Mouse (Mus musculus) neural tube, embryonic 12.5 days (tissue): ENCODE data around the gene Olfr1014. TPM values are rescaled to one million over a fixed set of nuclear protein-coding genes. Genes with fewer than 3 reads are reported as not detected.

Source experiments
- ATAC-seq: fragments of 200-750 bp; cut with Nextera tagmentation; 2 replicates; pipeline ENCODE4 v1.8.0; 2017; ENCODE audit warnings: low read depth, mild to moderate bottlenecking, moderate TSS enrichment, moderate library complexity; ENCODE audit not compliant: low FRiP score
- H3K27ac ChIP-seq: fragments of 300-500 bp; sonication (generic); 2 replicates; pipeline ENCODE4 v1.5.1; 2016
- H3K27me3 ChIP-seq: fragments of 300-500 bp; sonication (generic); replicated peaks from 2 replicates; pipeline ENCODE4 v1.6.1; 2016; ENCODE audit warnings: mild to moderate bottlenecking
- H3K36me3 ChIP-seq: fragments of 300-500 bp; sonication (generic); 2 replicates; pipeline ENCODE4 v1.6.1; 2016; ENCODE audit warnings: mild to moderate bottlenecking
- H3K4me1 ChIP-seq: fragments of 300-500 bp; sonication (generic); 2 replicates; pipeline ENCODE4 v1.6.1; 2016
- H3K4me2 ChIP-seq: fragments of 300-500 bp; sonication (generic); replicated peaks from 2 replicates; pipeline ENCODE4 v1.6.1; 2016; ENCODE audit warnings: mild to moderate bottlenecking
- H3K4me3 ChIP-seq: fragments of 300-500 bp; sonication (generic); 2 replicates; pipeline ENCODE4 v1.5.1; 2016
- H3K9ac ChIP-seq: fragments of 300-500 bp; sonication (generic); 2 replicates; pipeline ENCODE4 v1.6.1; 2016; ENCODE audit warnings: mild to moderate bottlenecking
- H3K9me3 ChIP-seq: fragments of 300-500 bp; sonication (generic); 2 replicates; pipeline ENCODE4 v1.6.1; 2016; ENCODE audit warnings: mild to moderate bottlenecking
- WGBS: fragments of 180-500 bp; shearing (Covaris S2); methylation state at CpG from one replicate; pipeline ENCODE4 v1.1.7; 2016; 5-methylcytosine and 5-hydroxymethylcytosine counted together
- polyA plus RNA-seq: library from polyadenylated mRNA; unstranded; fragments of >200 nt; fragmentation: Nextera tagmentation; extraction: Ambion mirVana; gene quantifications from 2 replicates; pipeline ENCODE4 v1.2.1, GENCODE M21; 2016

Gene Olfr1014
- not detected in 2 replicates for polyA plus RNA-seq

- H3K4me1 ChIP-seq: no peaks in the 10 kb centered on the region
- no peaks in the 10 kb centered on the region for H3K27me3 ChIP-seq
- no peak for ATAC-seq
- H3K36me3 ChIP-seq: no peaks in the 10 kb centered on the region
- H3K4me2 ChIP-seq: no peak within 1 kb of the TSS
- H3K27ac ChIP-seq: no peak within 1 kb of the TSS
- H3K4me3 ChIP-seq: no peak within 1 kb of the TSS
- no peaks in the 10 kb centered on the region for H3K9me3 ChIP-seq
- H3K9ac ChIP-seq: no peak within 1 kb of the TSS
These were observed at the start of gene Olfr1014 for GRCm38 (mm10) chr2:85772413-85772812. Gene Olfr1014 (plus strand): TSS chr2:85772713.

- H3K9ac ChIP-seq: no peak overlapping the region
- no peak overlapping the region for H3K27ac ChIP-seq
- ATAC-seq: no peak
- no peaks in the 10 kb centered on the region for H3K9me3 ChIP-seq
- H3K4me1 ChIP-seq: no peaks in the 10 kb centered on the region
- no peaks in the 10 kb centered on the region for H3K27me3 ChIP-seq
- no peak overlapping the region for H3K4me3 ChIP-seq
- 11% methylated on average over 3 of the region's 3 CpGs for WGBS
- H3K36me3 ChIP-seq: no peaks in the 10 kb centered on the region
- no peak overlapping the region for H3K4me2 ChIP-seq
These were observed 46.7 kb upstream of the Olfr1014 start for GRCm38 (mm10) chr2:85725793-85726192.

- Histone ChIP-seq H3K4me2 (no peak overlapping the region), H3K9me3 (no peaks in the 10 kb centered on the region), H3K9ac (no peak overlapping the region), H3K27me3 (no peaks in the 10 kb centered on the region), H3K4me1 (no peaks in the 10 kb centered on the region), H3K27ac (no peak overlapping the region), H3K36me3 (no peaks in the 10 kb centered on the region), H3K4me3 (no peak overlapping the region)
- ATAC-seq: no peak
- 87% methylated on average over 4 of the region's 4 CpGs for WGBS
These were observed 18.7 kb upstream of the Olfr1014 start for GRCm38 (mm10) chr2:85753822-85754221.

GRCm38 (mm10) chr2:85762666-85763065, 9.8 kb upstream of the Olfr1014 start, which contains the start of gene Olfr1012:
Gene Olfr1012 (minus strand): TSS chr2:85762766.
- H3K4me2 ChIP-seq: no peak within 1 kb of the TSS
- no peak within 1 kb of the TSS for H3K27ac ChIP-seq
- no peaks in the 10 kb centered on the region for H3K4me1 ChIP-seq
- H3K27me3 ChIP-seq: no peaks in the 10 kb centered on the region
- H3K9ac ChIP-seq: no peak within 1 kb of the TSS
- ATAC-seq: no peak
- no peaks in the 10 kb centered on the region for H3K36me3 ChIP-seq
- WGBS: 63% methylated on average over 1 of the region's 1 CpGs
- no peak within 1 kb of the TSS for H3K4me3 ChIP-seq
- no peaks in the 10 kb centered on the region for H3K9me3 ChIP-seq

GRCm38 (mm10) chr2:85766798-85767197, 5.7 kb upstream of the Olfr1014 start, which contains the start of gene Olfr1013:
Gene Olfr1013 (plus strand): TSS chr2:85767098.
- Histone ChIP-seq H3K36me3 (no peaks in the 10 kb centered on the region), H3K4me3 (no peak within 1 kb of the TSS), H3K27me3 (no peaks in the 10 kb centered on the region), H3K27ac (no peak within 1 kb of the TSS), H3K4me1 (no peaks in the 10 kb centered on the region), H3K4me2 (no peak within 1 kb of the TSS), H3K9ac (no peak within 1 kb of the TSS), H3K9me3 (no peaks in the 10 kb centered on the region)
- ATAC-seq: no peak

GRCm38 (mm10) chr2:85781717-85782116, 9.2 kb downstream of the Olfr1014 start, which contains the start of gene Olfr1015:
Gene Olfr1015 (plus strand): TSS chr2:85782017.
- no peak within 1 kb of the TSS for H3K27ac ChIP-seq
- ATAC-seq: no peak
- no peaks in the 10 kb centered on the region for H3K4me1 ChIP-seq
- no peaks in the 10 kb centered on the region for H3K36me3 ChIP-seq
- H3K9ac ChIP-seq: no peak within 1 kb of the TSS
- no peaks in the 10 kb centered on the region for H3K9me3 ChIP-seq
- H3K4me3 ChIP-seq: no peak within 1 kb of the TSS
- H3K27me3 ChIP-seq: no peaks in the 10 kb centered on the region
- H3K4me2 ChIP-seq: no peak within 1 kb of the TSS

- no peak for ATAC-seq
These were observed 19.8 kb downstream of the Olfr1014 start for GRCm38 (mm10) chr2:85792331-85792730.

GRCm38 (mm10) chr2:85802444-85802843, 29.9 kb downstream of the Olfr1014 start, which contains the start of gene Olfr1016:
Gene Olfr1016 (minus strand): TSS chr2:85802544.
- no peak within 1 kb of the TSS for H3K9ac ChIP-seq
- no peak within 1 kb of the TSS for H3K27ac ChIP-seq
- no peak for ATAC-seq
- no peaks in the 10 kb centered on the region for H3K36me3 ChIP-seq
- WGBS: 93% methylated on average over 2 of the region's 2 CpGs
- no peak within 1 kb of the TSS for H3K4me2 ChIP-seq
- H3K4me1 ChIP-seq: no peaks in the 10 kb centered on the region
- no peaks in the 10 kb centered on the region for H3K27me3 ChIP-seq
- no peak within 1 kb of the TSS for H3K4me3 ChIP-seq
- H3K9me3 ChIP-seq: no peaks in the 10 kb centered on the region

More at GRCm38 (mm10) chr2:85792331-85792730, 19.8 kb downstream of the Olfr1014 start:
- H3K4me1 ChIP-seq: no peaks in the 10 kb centered on the region
- no peak overlapping the region for H3K4me2 ChIP-seq
- no peak overlapping the region for H3K27ac ChIP-seq
- H3K36me3 ChIP-seq: no peaks in the 10 kb centered on the region
- H3K9me3 ChIP-seq: no peaks in the 10 kb centered on the region
- no peak overlapping the region for H3K4me3 ChIP-seq
- WGBS: 55% methylated on average over 2 of the region's 2 CpGs
- no peak overlapping the region for H3K9ac ChIP-seq
- no peaks in the 10 kb centered on the region for H3K27me3 ChIP-seq

- Histone ChIP-seq H3K9me3 (no peaks in the 10 kb centered on the region), H3K27me3 (no peaks in the 10 kb centered on the region), H3K4me2 (no peak overlapping the region), H3K27ac (no peak overlapping the region), H3K4me3 (no peak overlapping the region), H3K9ac (no peak overlapping the region), H3K4me1 (no peaks in the 10 kb centered on the region), H3K36me3 (no peaks in the 10 kb centered on the region)
- 88% methylated on average over 4 of the region's 4 CpGs for WGBS
- ATAC-seq: no peak
These were observed 32.0 kb downstream of the Olfr1014 start for GRCm38 (mm10) chr2:85804501-85804900.

- Histone ChIP-seq H3K4me3 (no peak within 1 kb of the TSS), H3K27me3 (no peaks in the 10 kb centered on the region), H3K4me2 (no peak within 1 kb of the TSS), H3K9me3 (no peaks in the 10 kb centered on the region), H3K4me1 (no peaks in the 10 kb centered on the region), H3K9ac (no peak within 1 kb of the TSS), H3K36me3 (no peaks in the 10 kb centered on the region), H3K27ac (no peak within 1 kb of the TSS)
- no peak for ATAC-seq
These were observed 45.7 kb downstream of the Olfr1014 start, which contains the start of gene Olfr1018 for GRCm38 (mm10) chr2:85818179-85818578. Gene Olfr1018 (plus strand): TSS chr2:85818479.

Other genes with a start within 250 kb of the Olfr1014 start
- gene Olfr996, start 193.5 kb upstream of the Olfr1014 start, polyA plus RNA-seq: not detected in 2 replicates
- gene Olfr998, start 183.8 kb upstream of the Olfr1014 start, polyA plus RNA-seq: not detected in 2 replicates
- gene Olfr1000, start 160.8 kb upstream of the Olfr1014 start, polyA plus RNA-seq: not detected in 2 replicates
- gene Olfr1002, start 122.0 kb upstream of the Olfr1014 start, polyA plus RNA-seq: not detected in 2 replicates
- not detected in 2 replicates for gene Olfr154, start 108.3 kb upstream of the Olfr1014 start, polyA plus RNA-seq
- gene Olfr1006, start 93.9 kb upstream of the Olfr1014 start, polyA plus RNA-seq: not detected in 2 replicates
- gene Olfr1008, start 83.3 kb upstream of the Olfr1014 start, polyA plus RNA-seq: not detected in 2 replicates
- not detected in 2 replicates for gene Olfr1009, start 57.3 kb upstream of the Olfr1014 start, polyA plus RNA-seq
- gene Olfr1012, start 9.9 kb upstream of the Olfr1014 start, polyA plus RNA-seq: not detected in 2 replicates
- not detected in 2 replicates for gene Olfr1013, start 5.6 kb upstream of the Olfr1014 start, polyA plus RNA-seq
- not detected in 2 replicates for gene Olfr1015, start 9.3 kb downstream of the Olfr1014 start, polyA plus RNA-seq
- not detected in 2 replicates for gene Olfr1016, start 29.8 kb downstream of the Olfr1014 start, polyA plus RNA-seq
- gene Olfr1018, start 45.8 kb downstream of the Olfr1014 start, polyA plus RNA-seq: not detected in 2 replicates
- not detected in 2 replicates for gene Olfr1019, start 72.8 kb downstream of the Olfr1014 start, polyA plus RNA-seq
- not detected in 2 replicates for gene Olfr1020, start 74.3 kb downstream of the Olfr1014 start, polyA plus RNA-seq
- gene Olfr1022, start 95.9 kb downstream of the Olfr1014 start, polyA plus RNA-seq: not detected in 2 replicates
- gene Olfr1023, start 112.9 kb downstream of the Olfr1014 start, polyA plus RNA-seq: not detected in 2 replicates
- not detected in 2 replicates for gene Olfr1024, start 132.3 kb downstream of the Olfr1014 start, polyA plus RNA-seq
- not detected in 2 replicates for gene Olfr1025-ps1, start 142.5 kb downstream of the Olfr1014 start, polyA plus RNA-seq
- not detected in 2 replicates for gene Olfr1026, start 148.8 kb downstream of the Olfr1014 start, polyA plus RNA-seq
- not detected in 2 replicates for gene Olfr1028, start 177.7 kb downstream of the Olfr1014 start, polyA plus RNA-seq
- not detected in 2 replicates for gene Olfr1029, start 201.2 kb downstream of the Olfr1014 start, polyA plus RNA-seq
- not detected in 2 replicates for gene Olfr1030, start 206.6 kb downstream of the Olfr1014 start, polyA plus RNA-seq
- not detected in 2 replicates for gene Olfr1031, start 217.6 kb downstream of the Olfr1014 start, polyA plus RNA-seq
- gene Olfr1032, start 232.8 kb downstream of the Olfr1014 start, polyA plus RNA-seq: not detected in 2 replicates
- gene Olfr1033, start 247.9 kb downstream of the Olfr1014 start, polyA plus RNA-seq: not detected in 2 replicates